Mouse (Mus musculus): ENCODE results near the gene Gm49325. TPM values are rescaled to one million over a fixed set of nuclear protein-coding genes. Genes with fewer than 3 reads are reported as not detected.

Gm49325 gene
- total RNA-seq, 1 experiment: 5.4 TPM

GRCm38 (mm10) chr10:77623069-77623492, 17.1 kb downstream of the Gm49325 start:
- no peak overlapping the region for H3K27ac ChIP-seq (ENCODE audit: insufficient read depth, low read depth, low read length, poor library complexity, severe bottlenecking)
- no peaks in the 10 kb centered on the region for H3K9me3 ChIP-seq (ENCODE audit: control insufficient read depth, insufficient read depth, low read depth, low read length)
- H3K4me1 ChIP-seq (ENCODE audit: control insufficient read depth in 2 of 2, insufficient read depth in 2 of 2, low read length in 2 of 2, poor library complexity in 1 of 2): peaks cover 0 to 5% of the 10 kb centered on the region in 2 experiments; a peak in 2 of 4 replicates
- no peak for DNase-seq (ENCODE audit: low read depth, low spot score)
- peak overlapping the region; percentile 86 to 92 for H3K4me3 ChIP-seq (ENCODE audit: insufficient read depth in 1 of 2, low read depth in 1 of 2, low read length in 2 of 2, poor library complexity in 1 of 2, severe bottlenecking in 1 of 2)
- in situ Hi-C loops (cut with MboI; ENCODE audit: low sequenced_read_pairs in 2 of 2, unreplicated experiment in 2 of 2): no loop called here
- no peak for TF ChIP-seq ZNF384 (IDR thresholded peaks at IDR 0.05; ENCODE audit: low read depth, low read length)
- H3K36me3 ChIP-seq (ENCODE audit: control insufficient read depth, insufficient read depth, low read length, poor library complexity, severe bottlenecking): no peaks in the 10 kb centered on the region; the same call in 1 of the 2 replicates
- H3K9ac ChIP-seq (ENCODE audit: insufficient read depth, low read depth, low read length, poor library complexity, severe bottlenecking): peak overlapping the region; percentile 93; the same call in 1 of the 2 replicates

GRCm38 (mm10) chr10:77623639-77624400, 17.8 kb downstream of the Gm49325 start:
- Histone ChIP-seq H3K36me3 (ENCODE audit: control insufficient read depth, insufficient read depth, low read length, poor library complexity, severe bottlenecking) (no peaks in the 10 kb centered on the region; the same call in 1 of the 2 replicates), H3K4me3 (ENCODE audit: insufficient read depth in 1 of 2, low read depth in 1 of 2, low read length in 2 of 2, poor library complexity in 1 of 2, severe bottlenecking in 1 of 2) (no peak overlapping the region), H3K9ac (ENCODE audit: insufficient read depth, low read depth, low read length, poor library complexity, severe bottlenecking) (no peak overlapping the region), H3K27ac (ENCODE audit: insufficient read depth, low read depth, low read length, poor library complexity, severe bottlenecking) (no peak overlapping the region), H3K9me3 (ENCODE audit: control insufficient read depth, insufficient read depth, low read depth, low read length) (no peaks in the 10 kb centered on the region), H3K4me1 (ENCODE audit: control insufficient read depth in 2 of 2, insufficient read depth in 2 of 2, low read length in 2 of 2, poor library complexity in 1 of 2) (peaks cover 0 to 8% of the 10 kb centered on the region in 2 experiments; a peak in 2 of 4 replicates)
- TF ChIP-seq CHD2 (IDR thresholded peaks at IDR 0.05; ENCODE audit: low read depth, low read length): no peak
- no peak for TF ChIP-seq HCFC1 (IDR thresholded peaks at IDR 0.05; ENCODE audit: borderline replicate concordance, insufficient read depth, low read length)
- TF ChIP-seq ZC3H11A (IDR thresholded peaks at IDR 0.05; ENCODE audit: borderline replicate concordance, low read depth, low read length): no peak
- in situ Hi-C loops (cut with MboI; ENCODE audit: low sequenced_read_pairs in 2 of 2, unreplicated experiment in 2 of 2): no loop called here
- no peak for DNase-seq (ENCODE audit: low read depth, low spot score)

- Histone ChIP-seq H3K4me1 (ENCODE audit: control insufficient read depth in 2 of 2, insufficient read depth in 2 of 2, low read length in 2 of 2, poor library complexity in 1 of 2) (peaks cover 0 to 11% of the 10 kb centered on the region in 2 experiments; a peak in 2 of 4 replicates), H3K4me3 (ENCODE audit: insufficient read depth in 1 of 2, low read depth in 1 of 2, low read length in 2 of 2, poor library complexity in 1 of 2, severe bottlenecking in 1 of 2) (no peak overlapping the region), H3K9ac (ENCODE audit: insufficient read depth, low read depth, low read length, poor library complexity, severe bottlenecking) (no peak overlapping the region), H3K36me3 (ENCODE audit: control insufficient read depth, insufficient read depth, low read length, poor library complexity, severe bottlenecking) (no peaks in the 10 kb centered on the region; the same call in 1 of the 2 replicates), H3K27ac (ENCODE audit: insufficient read depth, low read depth, low read length, poor library complexity, severe bottlenecking) (no peak overlapping the region), H3K9me3 (ENCODE audit: control insufficient read depth, insufficient read depth, low read depth, low read length) (no peaks in the 10 kb centered on the region)
- no peak for DNase-seq (ENCODE audit: low read depth, low spot score)
- TF ChIP-seq ZC3H11A (IDR thresholded peaks at IDR 0.05; ENCODE audit: borderline replicate concordance, low read depth, low read length): no peak
- TF ChIP-seq ZNF384 (IDR thresholded peaks at IDR 0.05; ENCODE audit: low read depth, low read length): no peak
- TF ChIP-seq HCFC1 (IDR thresholded peaks at IDR 0.05; ENCODE audit: borderline replicate concordance, insufficient read depth, low read length): no peak
- TF ChIP-seq MAFK (IDR thresholded peaks at IDR 0.05; ENCODE audit: insufficient read depth, low read depth, low read length): no peak
- TF ChIP-seq CHD2 (IDR thresholded peaks at IDR 0.05; ENCODE audit: low read depth, low read length): no peak
- in situ Hi-C loops (cut with MboI; ENCODE audit: low sequenced_read_pairs in 2 of 2, unreplicated experiment in 2 of 2): no loop called here
Measured at GRCm38 (mm10) chr10:77624570-77624995, 18.6 kb downstream of the Gm49325 start.

GRCm38 (mm10) chr10:77626036-77626435, 20.0 kb downstream of the Gm49325 start:
- H3K9me3 ChIP-seq (ENCODE audit: control insufficient read depth, insufficient read depth, low read depth, low read length): no peaks in the 10 kb centered on the region
- H3K4me1 ChIP-seq (ENCODE audit: control insufficient read depth in 2 of 2, insufficient read depth in 2 of 2, low read length in 2 of 2, poor library complexity in 1 of 2): peaks cover 0 to 11% of the 10 kb centered on the region in 2 experiments; a peak in 2 of 4 replicates
- TF ChIP-seq ZC3H11A (IDR thresholded peaks at IDR 0.05; ENCODE audit: borderline replicate concordance, low read depth, low read length) (no peak), MAFK (IDR thresholded peaks at IDR 0.05; ENCODE audit: insufficient read depth, low read depth, low read length) (no peak), CHD2 (IDR thresholded peaks at IDR 0.05; ENCODE audit: low read depth, low read length) (no peak), HCFC1 (IDR thresholded peaks at IDR 0.05; ENCODE audit: borderline replicate concordance, insufficient read depth, low read length) (no peak), ZNF384 (IDR thresholded peaks at IDR 0.05; ENCODE audit: low read depth, low read length) (no peak)
- DNase-seq (ENCODE audit: low read depth, low spot score): no peak
- in situ Hi-C loops (cut with MboI; ENCODE audit: low sequenced_read_pairs in 2 of 2, unreplicated experiment in 2 of 2): no loop called here
- no peak overlapping the region for H3K4me3 ChIP-seq (ENCODE audit: insufficient read depth in 1 of 2, low read depth in 1 of 2, low read length in 2 of 2, poor library complexity in 1 of 2, severe bottlenecking in 1 of 2)
- H3K9ac ChIP-seq (ENCODE audit: insufficient read depth, low read depth, low read length, poor library complexity, severe bottlenecking): no peak overlapping the region
- H3K27ac ChIP-seq (ENCODE audit: insufficient read depth, low read depth, low read length, poor library complexity, severe bottlenecking): no peak overlapping the region
- H3K36me3 ChIP-seq (ENCODE audit: control insufficient read depth, insufficient read depth, low read length, poor library complexity, severe bottlenecking): peaks cover under 1% of the 10 kb centered on the region

Data from ES-E14 (cell line).